In the genomic region with DNA sequence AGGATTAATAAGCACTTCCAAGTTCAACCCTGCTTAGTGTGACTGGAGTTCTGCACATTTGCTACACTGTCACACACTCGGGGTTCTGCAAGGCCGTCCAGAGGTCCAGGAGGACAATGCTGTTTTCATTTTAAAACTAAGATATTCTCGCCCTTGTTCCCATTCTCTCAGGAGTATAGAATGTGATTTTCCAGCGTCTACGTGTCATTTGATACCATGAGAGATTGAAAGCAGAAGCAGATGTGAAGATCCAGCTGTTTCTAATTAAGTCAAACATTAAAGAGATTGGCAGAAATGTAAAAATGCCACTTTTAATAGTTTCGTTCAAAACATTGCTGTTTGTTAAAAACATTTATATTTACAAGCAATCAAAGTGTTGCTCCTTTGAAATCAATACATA, we compare ENCODE assay signal across 28 mouse cellular contexts. TPM values are rescaled to one million over a fixed set of nuclear protein-coding genes. Genes with fewer than 3 reads are reported as not detected.
DNase-seq lines count a peak whose midpoint lies in the region; ATAC-seq and TF ChIP-seq lines count a peak whose summit lies in the region.
"Had no signal": no experiment of that assay in that cellular context is flagged by ENCODE, and none has a peak within 500 bp of the region (broad histone marks: within the 10 kb centered on the region; RNA-seq: fewer than 3 reads in every experiment).

No protein-coding gene starts in this region.

- no peaks in the 10 kb centered on the region for H3K36me3 ChIP-seq in neural tube, embryonic 15.5 days
- no peaks in the 10 kb centered on the region for H3K36me3 ChIP-seq in embryonic facial prominence, embryonic 11.5 days (replicated peaks; ENCODE audit: control insufficient read depth, insufficient read depth, low read depth, low read length)
- no peaks in the 10 kb centered on the region for H3K36me3 ChIP-seq in myocyte (ENCODE audit: control insufficient read depth, insufficient read depth)
- H3K36me3 ChIP-seq in kidney, adult 2 months (ENCODE audit: control insufficient read depth, insufficient read depth, low read length) = no peaks in the 10 kb centered on the region
- no peaks in the 10 kb centered on the region for H3K36me3 ChIP-seq in hindbrain, postnatal 0 days (ENCODE audit: insufficient read depth, low read length)
- H3K36me3 ChIP-seq: embryonic facial prominence, embryonic 15.5 days; hindbrain, embryonic 10.5 days; midbrain, embryonic 13.5 days; neural tube, embryonic 13.5 days; stomach, embryonic 15.5 days had no signal

- no peak overlapping the region for H3K4me3 ChIP-seq in neural tube, embryonic 15.5 days (replicated peaks)
- no peak overlapping the region for H3K4me3 ChIP-seq in embryonic facial prominence, embryonic 11.5 days (ENCODE audit: low read depth, low read length)
- H3K4me3 ChIP-seq in myocyte = no peak overlapping the region
- H3K4me3 ChIP-seq in kidney, adult 2 months (ENCODE audit: insufficient read depth, low read depth, low read length) = no peak overlapping the region
- H3K4me3 ChIP-seq in hindbrain, postnatal 0 days (ENCODE audit: low read length) = no peak overlapping the region
- H3K4me3 ChIP-seq: embryonic facial prominence, embryonic 15.5 days; hindbrain, embryonic 10.5 days; left cerebral cortex, adult 2 months; midbrain, embryonic 13.5 days; neural tube, embryonic 13.5 days; stomach, embryonic 15.5 days had no signal

- WGBS in neural tube, embryonic 15.5 days = 64% methylated on average over 6 of the region's 6 CpGs
- 25% methylated on average over 6 of the region's 6 CpGs for WGBS in embryonic facial prominence, embryonic 11.5 days
- 35% methylated on average over 6 of the region's 6 CpGs for WGBS in kidney, adult 2 months
- 63% methylated on average over 6 of the region's 6 CpGs for WGBS in hindbrain, postnatal 0 days

- no peaks in the 10 kb centered on the region for H3K27me3 ChIP-seq in neural tube, embryonic 15.5 days (replicated peaks)
- H3K27me3 ChIP-seq in embryonic facial prominence, embryonic 11.5 days (ENCODE audit: control insufficient read depth, insufficient read depth, low read length) = no peaks in the 10 kb centered on the region; the same call in 1 of the 2 replicates
- no peaks in the 10 kb centered on the region for H3K27me3 ChIP-seq in myocyte (ENCODE audit: control insufficient read depth, insufficient read depth, insufficient read length)
- no peaks in the 10 kb centered on the region for H3K27me3 ChIP-seq in kidney, adult 2 months (replicated peaks; ENCODE audit: control insufficient read depth, insufficient read depth, low read length)
- no peaks in the 10 kb centered on the region for H3K27me3 ChIP-seq in hindbrain, postnatal 0 days (ENCODE audit: insufficient read depth, low read length)
- H3K27me3 ChIP-seq: embryonic facial prominence, embryonic 15.5 days; midbrain, embryonic 13.5 days; neural tube, embryonic 13.5 days; stomach, embryonic 15.5 days had no signal

- H3ac ChIP-seq in myocyte (ENCODE audit: control insufficient read depth, insufficient read length) = no peak overlapping the region

- ATAC-seq in neural tube, embryonic 15.5 days (ENCODE audit: low FRiP score) = no peak
- ATAC-seq in embryonic facial prominence, embryonic 11.5 days (replicated peaks; ENCODE audit: insufficient number of reproducible peaks, low FRiP score, low TSS enrichment, low read depth) = no peak; the same call in 1 of the 2 replicates
- ATAC-seq in hindbrain, postnatal 0 days = no peak
- ATAC-seq: forebrain, postnatal 0 days; liver, postnatal 0 days; midbrain, embryonic 13.5 days had no signal

- peak; percentile 13 for DNase-seq in neural tube, embryonic 10.5 days (ENCODE audit: extremely low spot score, low spot score)
- DNase-seq in embryonic facial prominence, embryonic 11.5 days (ENCODE audit: low spot score) = peak; percentile 91
- peak; percentile 86 for DNase-seq in hindlimb bud, embryonic 11.5 days (ENCODE audit: extremely low spot score, low read depth, low spot score)
- no peak for DNase-seq in cerebellum, adult 18-20 months
- no peak for DNase-seq in kidney, adult 2 months
- DNase-seq in hindbrain, postnatal 0 days (ENCODE audit: low spot score) = no peak
- DNase-seq: cerebellum, adult 11-12 months; cerebellum, postnatal 25 days; forebrain, postnatal 0 days; gastrocnemius, postnatal 36 days; kidney, adult 11 months; kidney, postnatal 10 days; liver, postnatal 0 days; lung, postnatal 14 days; right cerebral cortex, adult 18-20 months; right cerebral cortex, postnatal 4 days; thymus, postnatal 25 days had no signal

- H3K9ac ChIP-seq in neural tube, embryonic 15.5 days (replicated peaks) = no peak overlapping the region
- H3K9ac ChIP-seq in embryonic facial prominence, embryonic 11.5 days (replicated peaks; ENCODE audit: low read length) = no peak overlapping the region
- H3K9ac ChIP-seq in hindbrain, postnatal 0 days (replicated peaks; ENCODE audit: low read length) = no peak overlapping the region
- H3K9ac ChIP-seq: embryonic facial prominence, embryonic 15.5 days; forebrain, postnatal 0 days; liver, postnatal 0 days; midbrain, embryonic 13.5 days; neural tube, embryonic 13.5 days; stomach, embryonic 15.5 days had no signal

- H3K9me3 ChIP-seq in neural tube, embryonic 15.5 days (replicated peaks) = no peaks in the 10 kb centered on the region
- H3K9me3 ChIP-seq in embryonic facial prominence, embryonic 11.5 days (replicated peaks; ENCODE audit: control insufficient read depth, low read length) = no peaks in the 10 kb centered on the region
- H3K9me3 ChIP-seq in hindbrain, postnatal 0 days (ENCODE audit: low read length) = no peaks in the 10 kb centered on the region
- H3K9me3 ChIP-seq: embryonic facial prominence, embryonic 15.5 days; midbrain, embryonic 13.5 days; neural tube, embryonic 13.5 days; stomach, embryonic 15.5 days had no signal

- no peaks in the 10 kb centered on the region for H3K79me2 ChIP-seq in myocyte (ENCODE audit: control insufficient read depth, insufficient read depth)

- TF ChIP-seq CTCF in kidney, adult 2 months (conservative IDR thresholded peaks at IDR 0.05; ENCODE audit: insufficient read depth, insufficient read length, low read depth, low read length) = no peak
- TF ChIP-seq CTCF in hindbrain, postnatal 0 days (IDR thresholded peaks at IDR 0.05; ENCODE audit: low read depth) = no peak

- no peak overlapping the region for H3K4me2 ChIP-seq in neural tube, embryonic 15.5 days
- no peak overlapping the region for H3K4me2 ChIP-seq in embryonic facial prominence, embryonic 11.5 days (ENCODE audit: low read depth, low read length)
- peak overlapping the region; percentile 48 for H3K4me2 ChIP-seq in myocyte (ENCODE audit: low read depth)
- H3K4me2 ChIP-seq in hindbrain, postnatal 0 days (ENCODE audit: low read depth, low read length) = no peak overlapping the region
- H3K4me2 ChIP-seq: embryonic facial prominence, embryonic 15.5 days; heart, embryonic 11.5 days; liver, embryonic 11.5 days; midbrain, embryonic 13.5 days; neural tube, embryonic 13.5 days; stomach, embryonic 15.5 days had no signal

- H3K27ac ChIP-seq in neural tube, embryonic 15.5 days (replicated peaks) = no peak overlapping the region
- no peak overlapping the region for H3K27ac ChIP-seq in embryonic facial prominence, embryonic 11.5 days (replicated peaks; ENCODE audit: low read depth, low read length)
- no peak overlapping the region for H3K27ac ChIP-seq in kidney, adult 2 months (ENCODE audit: insufficient read depth, low read depth, low read length)
- H3K27ac ChIP-seq in hindbrain, postnatal 0 days = no peak overlapping the region
- H3K27ac ChIP-seq: embryonic facial prominence, embryonic 15.5 days; hindbrain, embryonic 10.5 days; left cerebral cortex, adult 2 months; midbrain, embryonic 13.5 days; neural tube, embryonic 13.5 days; stomach, embryonic 15.5 days had no signal

- no peak for TF ChIP-seq POLR2A in myocyte (IDR thresholded peaks at IDR 0.05; ENCODE audit: insufficient read length, low read depth)
- no peak for TF ChIP-seq POLR2A in kidney, adult 2 months (IDR thresholded peaks at IDR 0.05; ENCODE audit: low read depth, low read length)

- no peaks in the 10 kb centered on the region for H3K4me1 ChIP-seq in neural tube, embryonic 15.5 days
- peaks cover 3% of the 10 kb centered on the region; the same call in 1 of the 2 replicates for H3K4me1 ChIP-seq in embryonic facial prominence, embryonic 11.5 days (ENCODE audit: control insufficient read depth, insufficient read depth, low read length)
- H3K4me1 ChIP-seq in kidney, adult 2 months (ENCODE audit: control insufficient read depth, insufficient read depth, low read length) = no peaks in the 10 kb centered on the region
- H3K4me1 ChIP-seq in hindbrain, postnatal 0 days (ENCODE audit: insufficient read depth, low read length) = no peaks in the 10 kb centered on the region
- H3K4me1 ChIP-seq: midbrain, embryonic 13.5 days; neural tube, embryonic 13.5 days; stomach, embryonic 15.5 days had no signal

TF ChIP-seq in myocyte, 11 proteins besides CTCF, POLR2A, EP300 and RAD21:
- TF ChIP-seq POLR2AphosphoS2 (IDR thresholded peaks at IDR 0.05; ENCODE audit: insufficient read length, low read depth) (no peak), MAX (IDR thresholded peaks at IDR 0.05; ENCODE audit: low read depth) (no peak), USF1 (IDR thresholded peaks at IDR 0.05; ENCODE audit: low read depth) (no peak), MYOD1 (IDR thresholded peaks at IDR 0.05; ENCODE audit: control insufficient read depth in 1 of 3, insufficient read length in 2 of 3, low read depth in 2 of 3) (no peak), TCF12 (IDR thresholded peaks at IDR 0.05; ENCODE audit: insufficient read depth, poor library complexity, severe bottlenecking) (no peak), REST (IDR thresholded peaks at IDR 0.05; ENCODE audit: insufficient read depth, insufficient read length) (no peak), MYOG (IDR thresholded peaks at IDR 0.05; ENCODE audit: control insufficient read depth in 1 of 3, insufficient read depth in 1 of 3, insufficient read length in 2 of 3, low read depth in 2 of 3) (no peak), SRF (IDR thresholded peaks at IDR 0.05; ENCODE audit: control insufficient read depth, insufficient read length, low read depth) (no peak), CEBPB (IDR thresholded peaks at IDR 0.05; ENCODE audit: insufficient read depth, poor library complexity, severe bottlenecking) (no peak), E2F4 (IDR thresholded peaks at IDR 0.05; ENCODE audit: insufficient read depth) (no peak), TCF3 (IDR thresholded peaks at IDR 0.05; ENCODE audit: insufficient read length, low read depth) (no peak)

RNA-seq across cellular contexts. Expression of gene Frem1, which starts 12.1 kb away (rescaled TPM):
- 1.4 and 2.2 TPM in 2 replicates for polyA plus RNA-seq in neural tube, embryonic 15.5 days (2015; fragmentation: Nextera tagmentation; extraction: Ambion mirVana)
- polyA plus RNA-seq in embryonic facial prominence, embryonic 11.5 days (2014; fragmentation: Nextera tagmentation; extraction: Ambion mirVana) = 20.8 and 21.4 TPM in 2 replicates
- 0.01 TPM for polyA plus RNA-seq in myocyte (2012; fragmentation: generic; extraction: Trizol)
- 4.5 and 4.6 TPM in 2 replicates for polyA plus RNA-seq in kidney, adult 2 months (2012; rRNA removed)
- total RNA-seq in hindbrain, postnatal 0 days (2014; rRNA removed) = 7.5 and 11.1 TPM in 2 replicates
- 1.8 and 1.9 TPM in 2 replicates for polyA plus RNA-seq in hindbrain, postnatal 0 days (2015; fragmentation: Nextera tagmentation; extraction: Ambion mirVana)
- total RNA-seq: megakaryocyte progenitor cell, adult 5-6 weeks had no signal

Comparison
In these comparisons a context has a peak if more than half of its experiments do, and no peak if none do; other contexts are left out.
1. DNase-seq: peak in neural tube, embryonic 10.5 days (single experiment), embryonic facial prominence, embryonic 11.5 days (single experiment) and hindlimb bud, embryonic 11.5 days (single experiment); none in cerebellum, adult 18-20 months (0 of 2), kidney, adult 2 months (single experiment) and hindbrain, postnatal 0 days (single experiment).